Mouse (Mus musculus): ENCODE measurements at regions not wholly inside any gene's neighbourhood (a gene's known extent, or its start where the extent isn't known, plus 50 kb on each side); places are given as distances from the start of the nearest gene placed in this dataset.

GRCm38 (mm10) chr8:74500413-74501135 is 372.4 kb upstream of the Isx start:
- no peak for TF ChIP-seq CTCF (IDR thresholded peaks at IDR 0.05; ENCODE audit: borderline replicate concordance, extremely low read depth, insufficient read depth, insufficient read length)
- no peak for TF ChIP-seq POLR2A (IDR thresholded peaks at IDR 0.05; ENCODE audit: borderline replicate concordance, extremely low read depth, insufficient read depth, insufficient read length, poor library complexity, severe bottlenecking)
